Mouse (Mus musculus): ENCODE results near the gene 2010109A12Rik.
A peak's percentile ranks its signal among the peaks of the same experiment; 100 is the strongest.

2010109A12Rik gene

DNA sequence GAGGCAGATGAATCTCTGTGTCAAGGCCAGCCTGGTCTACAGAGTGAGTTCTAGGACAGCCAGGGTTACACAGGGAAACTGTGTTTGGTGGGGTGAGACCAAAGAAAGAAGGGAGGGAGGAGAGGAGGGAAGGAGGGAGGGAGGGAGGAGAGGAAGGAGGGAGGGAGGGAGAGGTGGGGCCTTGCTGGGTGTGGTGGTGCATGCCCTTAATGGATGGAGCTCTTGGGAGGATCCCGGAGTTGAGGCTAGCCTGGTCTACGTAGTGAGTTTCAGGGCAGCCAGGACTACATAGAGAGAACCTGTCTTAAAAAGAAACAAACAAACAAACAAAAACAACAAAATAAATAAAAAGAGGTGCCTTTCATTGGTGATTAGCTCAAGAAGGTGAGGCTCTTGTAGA is 26.5 kb downstream of the 2010109A12Rik start:
- DNase-seq: no peak

DNA sequence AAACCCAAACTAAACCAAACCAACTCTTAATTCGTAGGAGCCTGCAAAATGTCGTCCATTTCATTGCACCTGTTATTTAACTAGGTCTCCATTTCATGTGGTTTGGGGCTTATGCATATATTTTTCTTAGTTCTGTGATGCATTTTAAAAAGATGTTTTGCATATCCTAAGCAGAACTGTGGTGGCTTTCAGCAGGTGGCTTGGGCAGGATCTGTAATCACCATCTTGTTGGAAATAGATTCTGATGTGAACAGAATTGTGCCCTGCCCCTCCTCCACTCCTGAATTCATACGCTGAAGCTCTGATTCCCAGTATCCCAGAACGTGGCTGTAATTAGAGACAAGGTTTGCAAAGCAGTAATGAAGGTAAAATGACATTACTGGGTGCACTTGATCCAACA is 27.8 kb downstream of the 2010109A12Rik start:
- no peak for DNase-seq

GRCm38 (mm10) chr5:93234605-93235004 is 28.3 kb downstream of the 2010109A12Rik start:
- DNase-seq: no peak

GRCm38 (mm10) chr5:93235888-93236287 is 29.6 kb downstream of the 2010109A12Rik start:
- no peak for DNase-seq

- DNase-seq: no peak
Measured at GRCm38 (mm10) chr5:93236541-93236940, 30.2 kb downstream of the 2010109A12Rik start.

DNA sequence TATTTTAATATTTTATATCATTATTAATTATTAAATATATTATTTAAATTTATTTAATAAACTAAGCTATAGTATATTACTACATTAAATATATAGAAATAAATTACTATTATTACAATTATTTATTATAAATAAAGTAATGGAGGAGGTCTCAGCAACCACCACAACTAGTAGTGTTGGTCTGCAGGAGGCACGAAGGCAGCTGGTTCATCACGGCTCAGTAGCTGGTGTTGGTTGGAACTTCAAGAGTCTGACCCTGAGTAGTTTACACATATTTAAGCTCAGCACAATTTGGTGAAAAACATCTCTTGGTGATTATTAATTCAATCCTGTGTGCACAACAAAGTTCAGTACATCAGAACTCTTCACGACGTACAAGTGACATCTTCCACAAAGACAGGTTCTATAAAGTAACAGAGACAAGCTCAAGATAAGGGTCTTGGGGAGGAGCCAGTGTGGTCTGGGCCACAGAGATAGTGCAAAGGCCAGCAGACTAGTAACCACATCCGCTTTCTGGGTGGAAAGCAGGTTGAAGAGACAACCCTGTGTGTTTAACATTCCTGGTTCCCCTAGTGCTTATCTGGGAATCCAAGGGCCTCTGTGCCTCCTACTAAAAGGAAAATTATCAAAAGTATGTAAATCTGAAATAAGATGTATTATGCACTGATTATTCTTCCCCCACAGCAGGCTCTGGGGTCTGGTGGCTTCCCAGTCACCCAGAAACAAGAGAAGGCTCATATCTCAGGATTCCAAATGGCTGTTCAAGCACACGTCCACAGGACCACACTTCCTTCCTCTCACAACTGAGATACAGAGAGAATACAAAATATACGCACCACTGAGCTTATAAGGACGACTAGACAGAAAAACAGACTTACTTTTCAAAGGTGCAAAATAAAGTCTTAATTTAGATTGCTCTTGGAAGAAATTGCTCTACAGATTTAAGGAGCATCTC is 33.5 kb downstream of the 2010109A12Rik start:
- no peak for DNase-seq

DNA sequence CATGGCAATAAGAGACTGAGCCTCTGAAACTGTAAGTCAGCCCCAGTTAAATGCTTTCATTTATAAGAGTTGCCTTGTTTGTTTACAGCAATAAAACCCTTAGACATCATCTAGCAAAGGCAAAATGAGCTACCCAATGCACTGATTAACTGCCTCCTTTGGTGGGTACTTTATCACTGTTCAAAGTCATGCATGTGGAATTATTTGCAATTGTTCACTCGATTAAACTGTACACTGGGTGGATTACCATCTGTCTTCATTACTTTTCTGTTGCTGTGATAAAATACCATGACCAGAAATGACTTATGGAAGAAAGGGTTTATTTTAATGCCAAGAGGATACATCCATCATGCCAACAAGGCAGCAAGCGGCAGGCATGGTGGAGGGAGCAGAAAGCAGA is 39.0 kb downstream of the 2010109A12Rik start:
- DNase-seq: no peak

DNA sequence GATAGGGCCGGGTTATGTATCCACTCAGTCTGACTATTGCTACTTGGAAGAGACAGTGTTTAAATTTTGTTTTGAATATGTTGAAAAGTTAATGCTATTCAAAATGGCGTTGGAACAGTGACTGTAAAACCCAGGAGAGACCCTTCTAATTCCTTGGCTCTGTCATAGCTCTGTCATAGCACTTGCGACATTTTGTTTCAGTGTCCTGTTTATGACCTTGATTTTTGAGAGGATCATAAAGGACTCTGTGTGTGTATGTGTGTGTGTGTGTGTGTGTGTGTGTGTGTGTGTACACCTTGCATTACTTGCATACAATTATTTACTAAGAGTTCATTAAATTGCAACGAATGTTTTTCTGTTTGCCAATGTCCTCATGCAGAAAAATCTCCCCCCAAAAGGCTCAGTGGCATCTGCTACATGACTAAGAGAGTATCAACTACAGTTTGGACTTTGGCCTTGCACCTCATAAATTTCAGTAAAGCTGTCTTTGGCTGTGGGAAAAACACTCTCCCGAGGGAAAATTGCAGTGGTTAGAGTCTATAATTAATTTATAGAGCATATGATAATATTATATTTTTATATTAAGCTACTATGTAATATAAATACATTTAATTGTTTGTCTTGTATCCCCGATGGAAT is 43.7 kb downstream of the 2010109A12Rik start:
- no peak for DNase-seq

- peak; percentile 11 to 30 for DNase-seq
Measured at GRCm38 (mm10) chr5:93251001-93251760, 44.9 kb downstream of the 2010109A12Rik start.

- DNase-seq: no peak
Measured at GRCm38 (mm10) chr5:93255759-93256265, 49.5 kb downstream of the 2010109A12Rik start.

DNA sequence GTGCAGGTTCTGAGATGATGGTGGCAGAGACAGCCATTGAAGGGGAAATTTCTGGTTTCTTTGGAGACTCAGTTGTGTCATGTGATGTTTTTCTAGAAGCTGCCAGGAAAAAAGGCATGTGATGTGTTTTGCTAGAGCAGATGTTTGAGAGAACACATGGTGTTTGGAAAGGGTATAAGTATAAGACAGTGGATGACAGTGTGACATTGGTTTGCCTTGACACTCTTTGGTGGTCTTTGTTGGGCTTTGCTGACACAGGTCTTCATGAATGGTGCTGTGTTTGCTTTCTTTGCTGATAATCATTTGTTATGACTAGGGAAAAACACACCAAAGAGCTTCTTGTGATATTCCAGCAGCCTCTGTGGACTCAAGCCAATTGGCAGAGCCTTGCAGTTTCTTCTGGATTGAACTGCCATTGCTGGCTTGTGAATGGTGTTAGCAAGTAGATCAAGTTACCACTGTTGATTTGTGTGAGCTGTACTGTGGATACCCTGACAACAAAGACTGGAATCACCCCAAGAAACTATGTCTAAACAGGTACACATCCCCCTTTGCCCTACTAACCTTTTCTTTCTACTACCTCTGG is 50.6 kb downstream of the 2010109A12Rik start:
- no peak for DNase-seq

DNA sequence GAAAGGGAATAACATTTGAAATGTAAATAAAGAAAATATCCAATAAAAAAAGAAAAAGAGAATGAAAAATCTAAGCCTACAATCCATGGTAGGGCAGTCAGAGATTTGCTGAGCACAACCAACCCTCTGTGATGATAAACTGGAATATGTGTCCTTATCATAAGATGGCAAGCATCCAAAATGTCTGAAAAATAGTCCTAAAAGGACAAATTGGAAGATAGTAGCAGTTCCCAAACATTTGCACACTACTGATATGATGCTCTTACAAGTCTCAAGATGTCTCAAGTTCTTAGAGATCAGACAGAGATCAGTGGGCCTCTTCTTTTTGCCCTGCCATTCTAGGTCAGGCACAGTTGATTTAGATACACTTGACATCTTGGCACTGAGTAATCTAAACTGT is 53.0 kb downstream of the 2010109A12Rik start:
- no peak for DNase-seq

DNA sequence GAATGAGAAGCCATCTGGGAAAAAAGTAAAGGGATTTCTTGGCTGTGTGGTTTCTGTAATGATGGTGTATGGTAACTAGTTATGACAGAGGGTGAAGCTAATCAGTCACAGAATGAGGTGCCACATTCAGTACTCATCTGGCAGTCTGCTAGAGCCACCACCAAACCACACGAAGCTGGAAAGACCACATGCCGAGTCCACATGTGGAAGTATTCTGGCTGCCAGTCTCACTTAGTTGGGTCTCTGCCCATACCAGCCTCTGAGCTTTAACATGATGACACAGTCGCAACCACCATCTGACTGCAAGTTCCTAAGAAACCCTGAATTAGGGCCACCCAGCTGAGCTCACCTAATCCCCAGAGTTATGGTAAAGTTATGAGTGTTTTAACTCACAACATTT is 54.7 kb downstream of the 2010109A12Rik start:
- no peak for DNase-seq

DNA sequence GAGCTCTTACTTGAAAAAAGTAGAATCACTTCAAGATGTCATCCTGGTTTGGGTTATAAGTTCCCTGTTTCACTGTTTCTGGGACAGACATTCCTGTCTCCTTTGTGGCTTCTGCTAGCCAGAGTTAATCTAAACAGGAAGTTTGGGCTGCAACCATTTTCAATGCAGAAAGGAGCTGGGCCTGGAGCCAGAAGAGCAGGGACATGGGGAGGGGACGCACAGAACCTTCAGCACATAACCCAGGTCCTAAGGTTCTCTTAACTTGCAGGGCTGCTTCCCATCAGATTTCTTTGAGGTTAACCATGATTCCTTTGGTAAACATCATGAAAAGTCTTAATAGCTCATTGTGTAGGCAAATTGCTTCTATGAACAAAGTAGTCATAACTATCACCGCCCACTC is 56.4 kb downstream of the 2010109A12Rik start:
- DNase-seq: no peak

Data from kidney, adult 8-10 months (tissue).